Mouse (Mus musculus): ENCODE data around the gene Phlda2. TPM values are rescaled to one million over a fixed set of nuclear protein-coding genes. Genes with fewer than 3 reads are reported as not detected.

The Phlda2 gene
- total and polyA plus RNA-seq, 3 experiments: not detected

- Histone ChIP-seq H3K4me1 (ENCODE audit: control insufficient read depth in 1 of 2, insufficient read depth in 2 of 2) (peaks cover 0 to 19% of the 10 kb centered on the region in 2 experiments; a peak in 2 of 4 replicates), H3K4me3 (replicated peaks in 1 of 3; ENCODE audit: low read depth in 2 of 3, low read length in 2 of 3, poor library complexity in 1 of 3) (no peak overlapping the region), H3K36me3 (replicated peaks in 1 of 2; ENCODE audit: control insufficient read depth in 1 of 2, insufficient read depth in 1 of 2, low read length in 1 of 2) (no peaks in the 10 kb centered on the region), H3K4me2 (ENCODE audit: insufficient read depth, low read depth, poor library complexity, severe bottlenecking) (no peak overlapping the region), H3K27ac (ENCODE audit: insufficient read depth, low read depth) (no peak overlapping the region), H3K9me3 (replicated peaks; ENCODE audit: low read length) (no peaks in the 10 kb centered on the region), H3K79me2 (replicated peaks; ENCODE audit: control insufficient read depth, extremely low read depth, insufficient read depth, poor library complexity, severe bottlenecking) (no peaks in the 10 kb centered on the region), H3K27me3 (replicated peaks) (peaks cover 58% of the 10 kb centered on the region), H3K9ac (ENCODE audit: insufficient read depth, low read depth) (no peak overlapping the region)
- in situ Hi-C loops (cut with MboI; ENCODE audit: low pct_ligation_motif_present, low pct_unique_long_range_greater_than_20kb, low sequenced_read_pairs) (no loop called here), dilution Hi-C loops (cut with MboI; ENCODE audit: extremely low pct_ligation_motif_present, extremely low pct_unique_long_range_greater_than_20kb, low sequenced_read_pairs) (no loop called here)
- DNase-seq (ENCODE audit: extremely low read depth): peak; percentile 15
- TF ChIP-seq SMC3 (IDR thresholded peaks at IDR 0.05; ENCODE audit: low read depth, low read length) (peak; percentile 38), RAD21 (IDR thresholded peaks at IDR 0.05; ENCODE audit: low read depth, low read length) (peak; percentile 4), CTCF (conservative IDR thresholded peaks at IDR 0.05 in 1 of 2, IDR thresholded peaks at IDR 0.05 in 1 of 2; ENCODE audit: low read depth in 2 of 2, low read length in 2 of 2) (peak in 1 of 2 experiments; percentile 55; a peak in 2 of 4 replicates), KAT2A (IDR thresholded peaks at IDR 0.05; ENCODE audit: insufficient replicate concordance, low read length) (no peak)
Observed at GRCm38 (mm10) chr7:143476702-143477335, 26.1 kb downstream of the Phlda2 start.

DNA sequence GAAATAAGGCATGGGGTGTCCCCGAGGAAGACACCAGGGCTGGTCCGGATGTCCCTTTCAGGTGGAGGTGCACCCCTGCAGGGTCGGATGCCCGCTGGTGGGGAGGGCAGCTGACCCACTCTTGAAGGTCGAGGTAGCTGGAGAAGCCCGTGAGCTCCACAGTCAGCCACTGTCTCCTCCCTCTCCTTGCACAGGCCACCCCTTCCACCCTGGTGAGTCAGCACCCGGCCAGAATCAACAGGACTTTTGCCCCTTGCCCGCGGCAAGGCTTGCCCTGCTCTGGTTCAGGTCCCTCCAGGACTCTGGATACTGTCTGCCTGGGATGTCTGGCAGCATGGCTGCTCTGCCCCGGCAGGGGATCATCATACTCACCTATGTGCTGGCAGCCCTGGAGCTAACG is 27.1 kb downstream of the Phlda2 start:
- peaks cover 0 to 19% of the 10 kb centered on the region in 2 experiments; a peak in 2 of 4 replicates for H3K4me1 ChIP-seq (ENCODE audit: control insufficient read depth in 1 of 2, insufficient read depth in 2 of 2)
- dilution Hi-C loops (cut with MboI; ENCODE audit: extremely low pct_ligation_motif_present, extremely low pct_unique_long_range_greater_than_20kb, low sequenced_read_pairs) (no loop called here), in situ Hi-C loops (cut with MboI; ENCODE audit: low pct_ligation_motif_present, low pct_unique_long_range_greater_than_20kb, low sequenced_read_pairs) (no loop called here)
- no peak overlapping the region for H3K4me2 ChIP-seq (ENCODE audit: insufficient read depth, low read depth, poor library complexity, severe bottlenecking)
- no peak overlapping the region for H3K9ac ChIP-seq (ENCODE audit: insufficient read depth, low read depth)
- no peak overlapping the region for H3K4me3 ChIP-seq (replicated peaks in 1 of 3; ENCODE audit: low read depth in 2 of 3, low read length in 2 of 3, poor library complexity in 1 of 3)
- TF ChIP-seq TCF12 (IDR thresholded peaks at IDR 0.05; ENCODE audit: low read depth, low read length): no peak
- TF ChIP-seq MYC (IDR thresholded peaks at IDR 0.05; ENCODE audit: low read depth, low read length): no peak
- TF ChIP-seq PAX5 (IDR thresholded peaks at IDR 0.05; ENCODE audit: low read length): no peak
- TF ChIP-seq MAX (IDR thresholded peaks at IDR 0.05; ENCODE audit: low read length): no peak
- no peak for TF ChIP-seq MEF2A (IDR thresholded peaks at IDR 0.05; ENCODE audit: borderline replicate concordance, low read depth, low read length)
- TF ChIP-seq ZNF384 (IDR thresholded peaks at IDR 0.05; ENCODE audit: low read depth, low read length): no peak
- TF ChIP-seq RCOR1 (conservative IDR thresholded peaks at IDR 0.05; ENCODE audit: low read depth, low read length): no peak
- TF ChIP-seq NELFE (IDR thresholded peaks at IDR 0.05; ENCODE audit: low read depth, low read length): no peak
- no peak for TF ChIP-seq GABPA (IDR thresholded peaks at IDR 0.05; ENCODE audit: insufficient replicate concordance, low read depth, low read length)
- no peak for TF ChIP-seq ETS1 (conservative IDR thresholded peaks at IDR 0.05; ENCODE audit: low read depth, low read length)
- no peak for DNase-seq (ENCODE audit: extremely low read depth)
- H3K79me2 ChIP-seq (replicated peaks; ENCODE audit: control insufficient read depth, extremely low read depth, insufficient read depth, poor library complexity, severe bottlenecking): no peaks in the 10 kb centered on the region
- no peaks in the 10 kb centered on the region for H3K36me3 ChIP-seq (replicated peaks in 1 of 2; ENCODE audit: control insufficient read depth in 1 of 2, insufficient read depth in 1 of 2, low read length in 1 of 2)
- H3K9me3 ChIP-seq (replicated peaks; ENCODE audit: low read length): no peaks in the 10 kb centered on the region
- H3K27ac ChIP-seq (ENCODE audit: insufficient read depth, low read depth): no peak overlapping the region
- H3K27me3 ChIP-seq (replicated peaks): peaks cover 55% of the 10 kb centered on the region

Measured in CH12.LX (cell line).